Mouse (Mus musculus): Measurements from ENCODE around the gene Bdp1. TPM values are rescaled to one million over a fixed set of nuclear protein-coding genes. Genes with fewer than 3 reads are reported as not detected.

Bdp1 gene
- polyA plus RNA-seq (2016; fragmentation: Nextera tagmentation; extraction: Ambion mirVana): 21.6 and 22.3 TPM in 2 replicates

GRCm38 (mm10) chr13:100103748-100104254 is at the start of gene Bdp1:
Gene Bdp1, minus strand, starts transcription at chr13:100104070.
- H3K4me3 ChIP-seq: peak within 1 kb of the TSS; percentile 98
- H3K4me1 ChIP-seq: peaks cover 23% of the 10 kb centered on the region
- H3K27ac ChIP-seq: peak within 1 kb of the TSS; percentile 92
- H3K27me3 ChIP-seq (ENCODE audit: insufficient read depth, poor library complexity, severe bottlenecking): no peaks in the 10 kb centered on the region
- no peaks in the 10 kb centered on the region for H3K9me3 ChIP-seq
- peak; percentile 95 for DNase-seq (ENCODE audit: low spot score)
- WGBS: under 1% methylated on average over 44 of the region's 44 CpGs
- H3K36me3 ChIP-seq: peaks cover 5% of the 10 kb centered on the region

GRCm38 (mm10) chr13:100152659-100153058 is 48.8 kb upstream of the Bdp1 start:
- H3K36me3 ChIP-seq: no peaks in the 10 kb centered on the region
- no peaks in the 10 kb centered on the region for H3K4me1 ChIP-seq
- 56% methylated on average over 1 of the region's 1 CpGs for WGBS
- DNase-seq (ENCODE audit: low spot score): no peak
- H3K27me3 ChIP-seq (ENCODE audit: insufficient read depth, poor library complexity, severe bottlenecking): no peaks in the 10 kb centered on the region
- H3K4me3 ChIP-seq: no peak overlapping the region
- H3K9me3 ChIP-seq: no peaks in the 10 kb centered on the region
- H3K27ac ChIP-seq: no peak overlapping the region

GRCm38 (mm10) chr13:100141646-100142314 is 37.9 kb upstream of the Bdp1 start:
- Histone ChIP-seq H3K27ac (no peak overlapping the region), H3K9me3 (no peaks in the 10 kb centered on the region), H3K27me3 (ENCODE audit: insufficient read depth, poor library complexity, severe bottlenecking) (no peaks in the 10 kb centered on the region), H3K36me3 (peaks cover 25% of the 10 kb centered on the region), H3K4me3 (no peak overlapping the region), H3K4me1 (no peaks in the 10 kb centered on the region)
- peak; percentile 59 for DNase-seq (ENCODE audit: low spot score)
- WGBS: 82% methylated on average over 8 of the region's 8 CpGs

- 3% methylated on average over 10 of the region's 10 CpGs for WGBS
- Histone ChIP-seq H3K4me3 (peak overlapping the region; percentile 86), H3K4me1 (peaks cover 14% of the 10 kb centered on the region), H3K9me3 (no peaks in the 10 kb centered on the region), H3K27me3 (ENCODE audit: insufficient read depth, poor library complexity, severe bottlenecking) (no peaks in the 10 kb centered on the region), H3K27ac (peak overlapping the region; percentile 84), H3K36me3 (peaks cover 32% of the 10 kb centered on the region)
- DNase-seq (ENCODE audit: low spot score): no peak
Observed at GRCm38 (mm10) chr13:100125258-100125643, 21.4 kb upstream of the Bdp1 start.

- DNase-seq (ENCODE audit: low spot score): peak; percentile 95
- WGBS: 4% methylated on average over 42 of the region's 42 CpGs
- Histone ChIP-seq H3K27ac (peak within 1 kb of the TSS; percentile 84), H3K4me3 (peak within 1 kb of the TSS; percentile 86), H3K4me1 (peaks cover 14% of the 10 kb centered on the region), H3K36me3 (peaks cover 30% of the 10 kb centered on the region), H3K27me3 (ENCODE audit: insufficient read depth, poor library complexity, severe bottlenecking) (no peaks in the 10 kb centered on the region), H3K9me3 (no peaks in the 10 kb centered on the region)
Observed at GRCm38 (mm10) chr13:100124423-100125257, 20.8 kb upstream of the Bdp1 start, which contains the start of gene Smn1. Gene Smn1, plus strand, starts transcription at chr13:100124852.

GRCm38 (mm10) chr13:100123970-100124369 is 20.1 kb upstream of the Bdp1 start:
- Histone ChIP-seq H3K27ac (peak overlapping the region; percentile 84; the same call in 1 of the 2 replicates), H3K9me3 (no peaks in the 10 kb centered on the region), H3K4me3 (peak overlapping the region; percentile 86), H3K4me1 (peaks cover 14% of the 10 kb centered on the region), H3K36me3 (peaks cover 23% of the 10 kb centered on the region), H3K27me3 (ENCODE audit: insufficient read depth, poor library complexity, severe bottlenecking) (no peaks in the 10 kb centered on the region)
- 88% methylated on average over 3 of the region's 3 CpGs for WGBS
- no peak for DNase-seq (ENCODE audit: low spot score)

GRCm38 (mm10) chr13:100112218-100112972 is 8.5 kb upstream of the Bdp1 start:
- DNase-seq (ENCODE audit: low spot score): no peak
- peaks cover 8% of the 10 kb centered on the region for H3K4me1 ChIP-seq
- H3K4me3 ChIP-seq: no peak overlapping the region
- H3K27ac ChIP-seq: no peak overlapping the region
- H3K27me3 ChIP-seq (ENCODE audit: insufficient read depth, poor library complexity, severe bottlenecking): no peaks in the 10 kb centered on the region
- 43% methylated on average over 5 of the region's 5 CpGs for WGBS
- no peaks in the 10 kb centered on the region for H3K9me3 ChIP-seq
- H3K36me3 ChIP-seq: peaks cover 8% of the 10 kb centered on the region; the same call in 1 of the 2 replicates

- H3K27ac ChIP-seq: peak within 1 kb of the TSS; percentile 91
- WGBS: 2% methylated on average over 76 of the region's 76 CpGs
- peak; percentile 86 for DNase-seq (ENCODE audit: low spot score)
Observed at GRCm38 (mm10) chr13:100107652-100108472, 4.0 kb upstream of the Bdp1 start, which contains the start of gene Serf1. Gene Serf1, plus strand, starts transcription at chr13:100108012.

GRCm38 (mm10) chr13:100103052-100103658 is 715 bp downstream of the Bdp1 start:
- Histone ChIP-seq H3K36me3 (peaks cover 11% of the 10 kb centered on the region), H3K27me3 (ENCODE audit: insufficient read depth, poor library complexity, severe bottlenecking) (no peaks in the 10 kb centered on the region), H3K9me3 (no peaks in the 10 kb centered on the region), H3K27ac (peak overlapping the region; percentile 92), H3K4me3 (peak overlapping the region; percentile 98), H3K4me1 (peaks cover 18% of the 10 kb centered on the region)
- no peak for DNase-seq (ENCODE audit: low spot score)
- WGBS: 5% methylated on average over 15 of the region's 15 CpGs

More at GRCm38 (mm10) chr13:100107652-100108472, 4.0 kb upstream of the Bdp1 start, which contains the start of gene Serf1:
- H3K4me1 ChIP-seq: peaks cover 13% of the 10 kb centered on the region
- H3K4me3 ChIP-seq: peak within 1 kb of the TSS; percentile 79
- H3K36me3 ChIP-seq: no peaks in the 10 kb centered on the region
- H3K9me3 ChIP-seq: no peaks in the 10 kb centered on the region
- H3K27me3 ChIP-seq (ENCODE audit: insufficient read depth, poor library complexity, severe bottlenecking): no peaks in the 10 kb centered on the region

GRCm38 (mm10) chr13:100098808-100099207 is 5.1 kb downstream of the Bdp1 start:
- Histone ChIP-seq H3K27me3 (ENCODE audit: insufficient read depth, poor library complexity, severe bottlenecking) (no peaks in the 10 kb centered on the region), H3K4me3 (no peak overlapping the region), H3K36me3 (peaks cover 53% of the 10 kb centered on the region), H3K4me1 (peaks cover 12% of the 10 kb centered on the region), H3K27ac (no peak overlapping the region), H3K9me3 (no peaks in the 10 kb centered on the region)
- no peak for DNase-seq (ENCODE audit: low spot score)
- WGBS: 91% methylated on average over 6 of the region's 6 CpGs

- Histone ChIP-seq H3K27ac (no peak overlapping the region), H3K4me1 (no peaks in the 10 kb centered on the region), H3K4me3 (no peak overlapping the region), H3K27me3 (ENCODE audit: insufficient read depth, poor library complexity, severe bottlenecking) (no peaks in the 10 kb centered on the region), H3K9me3 (no peaks in the 10 kb centered on the region), H3K36me3 (peaks cover 85% of the 10 kb centered on the region)
- 90% methylated on average over 8 of the region's 8 CpGs for WGBS
- no peak for DNase-seq (ENCODE audit: low spot score)
Observed at GRCm38 (mm10) chr13:100071473-100071872, 32.4 kb downstream of the Bdp1 start.
